Mouse (Mus musculus): ENCODE data around the gene Dennd4b.

DNA sequence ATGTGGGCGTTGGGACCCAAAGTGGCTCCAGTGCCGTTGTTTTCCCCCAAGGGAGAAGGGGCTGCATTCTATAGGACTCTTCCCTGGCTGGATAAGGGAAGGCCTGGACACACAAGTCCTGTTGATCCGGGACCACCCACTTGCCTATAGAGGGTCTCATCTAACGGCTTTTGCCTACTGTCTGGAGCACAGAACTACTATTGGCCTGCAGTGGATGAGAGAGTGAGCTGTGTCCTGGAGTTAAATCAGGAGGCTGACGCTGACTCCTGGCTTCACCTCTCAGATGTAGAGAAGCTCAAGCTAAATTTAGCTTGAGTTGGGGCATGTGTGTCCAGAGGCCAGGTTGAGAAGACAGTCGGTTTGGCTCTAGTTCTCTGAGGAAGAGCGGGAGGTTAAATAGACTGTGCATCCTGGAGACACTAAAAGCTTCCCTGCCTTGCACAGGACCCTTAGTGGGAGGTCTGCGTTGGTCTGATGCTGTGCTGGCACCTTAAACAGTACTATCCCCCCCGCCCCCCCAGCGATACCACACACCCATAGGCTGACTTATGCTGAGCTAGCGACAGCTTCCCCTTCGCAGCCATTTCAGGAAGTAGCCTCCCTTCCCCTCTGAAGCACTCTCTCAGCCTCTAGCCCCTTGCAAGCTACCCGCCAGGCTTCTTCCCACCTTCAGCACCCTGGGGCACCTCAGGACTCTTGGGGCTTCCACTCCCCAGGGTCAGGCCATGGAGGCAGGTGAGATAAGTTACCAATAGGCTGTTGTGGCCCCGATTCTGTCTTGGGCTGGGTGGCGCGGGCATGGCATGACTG, 1.2 kb downstream of the Dennd4b start:
- TF ChIP-seq CTCF (IDR thresholded peaks at IDR 0.05; ENCODE audit: borderline replicate concordance, control insufficient read depth, extremely low read depth, insufficient read depth, low read length, poor library complexity) (no peak), POLR2A (IDR thresholded peaks at IDR 0.05; ENCODE audit: control insufficient read depth, extremely low read depth, insufficient read depth, low read length, poor library complexity) (no peak)
